ENCODE assay signal across 14 mouse cellular contexts in genomic region chr6:113017500-113018047, GRCm38 (mm10). TPM values are rescaled to one million over a fixed set of nuclear protein-coding genes. Genes with fewer than 3 reads are reported as not detected.
DNase-seq lines count a peak whose midpoint lies in the region; ATAC-seq and TF ChIP-seq lines count a peak whose summit lies in the region.
"Had no signal": no experiment of that assay in that cellular context is flagged by ENCODE, and none has a peak within 500 bp of the region (broad histone marks: within the 10 kb centered on the region; RNA-seq: fewer than 3 reads in every experiment).

No protein-coding gene starts in this region.

- H3K4me3 ChIP-seq in forebrain, embryonic 10.5 days = no peak overlapping the region
- H3K4me3 ChIP-seq in forebrain, embryonic 13.5 days = no peak overlapping the region
- no peak overlapping the region for H3K4me3 ChIP-seq in layer of hippocampus, adult 2 months
- no peak overlapping the region for H3K4me3 ChIP-seq in intestine, embryonic 16.5 days (ENCODE audit: low read length)
- H3K4me3 ChIP-seq in megakaryocyte, embryonic 14.5 days (replicated peaks) = peak overlapping the region; percentile 56
- H3K4me3 ChIP-seq: liver, embryonic 13.5 days had no signal

- no peak overlapping the region for H3K9ac ChIP-seq in forebrain, embryonic 13.5 days
- H3K9ac ChIP-seq in intestine, embryonic 16.5 days (ENCODE audit: low read depth, low read length) = no peak overlapping the region
- H3K9ac ChIP-seq: liver, embryonic 13.5 days had no signal

- peaks cover 47% of the 10 kb centered on the region for H3K4me1 ChIP-seq in forebrain, embryonic 10.5 days
- H3K4me1 ChIP-seq in forebrain, embryonic 13.5 days = peaks cover 35% of the 10 kb centered on the region
- peaks cover 16% of the 10 kb centered on the region; the same call in 1 of the 2 replicates for H3K4me1 ChIP-seq in intestine, embryonic 16.5 days (ENCODE audit: control insufficient read depth, insufficient read depth, low read length)
- peaks cover 27% of the 10 kb centered on the region for H3K4me1 ChIP-seq in megakaryocyte, embryonic 14.5 days
- H3K4me1 ChIP-seq: liver, embryonic 13.5 days had no signal

- no peak for DNase-seq in forebrain, embryonic 10.5 days (ENCODE audit: extremely low spot score, low spot score)
- DNase-seq in layer of hippocampus, adult 2 months (ENCODE audit: low spot score in 2 of 2) = no peak
- no peak for DNase-seq in layer of hippocampus, adult 9-10 months (ENCODE audit: low spot score)
- DNase-seq in urinary bladder, postnatal 10 days (ENCODE audit: low spot score) = no peak
- DNase-seq in ovary, adult 18-20 months (ENCODE audit: low spot score) = no peak
- DNase-seq: cerebellum, postnatal 36 days; heart, postnatal 4 days; layer of hippocampus, postnatal 36 days; liver, embryonic 13.5 days had no signal

- H3K9me3 ChIP-seq in forebrain, embryonic 10.5 days = no peaks in the 10 kb centered on the region
- no peaks in the 10 kb centered on the region for H3K9me3 ChIP-seq in forebrain, embryonic 13.5 days (replicated peaks)
- H3K9me3 ChIP-seq in intestine, embryonic 16.5 days (ENCODE audit: control insufficient read depth, low read length) = no peaks in the 10 kb centered on the region
- no peaks in the 10 kb centered on the region for H3K9me3 ChIP-seq in megakaryocyte, embryonic 14.5 days
- H3K9me3 ChIP-seq: G1E; liver, embryonic 13.5 days had no signal

- 0 out of 2 replicates have a peak, but pooled peaks cover 7% of the 10 kb centered on the region for H3K27me3 ChIP-seq in forebrain, embryonic 10.5 days (ENCODE audit: poor library complexity, severe bottlenecking)
- H3K27me3 ChIP-seq in forebrain, embryonic 13.5 days = no peaks in the 10 kb centered on the region
- no peaks in the 10 kb centered on the region for H3K27me3 ChIP-seq in intestine, embryonic 16.5 days (replicated peaks; ENCODE audit: control insufficient read depth, insufficient read depth, low read length)
- H3K27me3 ChIP-seq in megakaryocyte, embryonic 14.5 days (replicated peaks) = peaks cover 14% of the 10 kb centered on the region

- TF ChIP-seq CTCF in layer of hippocampus, adult 2 months (conservative IDR thresholded peaks at IDR 0.05) = no peak

- 59% methylated on average over 12 of the region's 12 CpGs for WGBS in forebrain, embryonic 10.5 days
- 42% methylated on average over 12 of the region's 12 CpGs for WGBS in forebrain, embryonic 13.5 days
- WGBS in intestine, embryonic 16.5 days = 41% methylated on average over 12 of the region's 12 CpGs

- no peaks in the 10 kb centered on the region for H3K36me3 ChIP-seq in forebrain, embryonic 10.5 days (replicated peaks)
- H3K36me3 ChIP-seq in forebrain, embryonic 13.5 days (ENCODE audit: poor library complexity, severe bottlenecking) = no peaks in the 10 kb centered on the region
- no peaks in the 10 kb centered on the region for H3K36me3 ChIP-seq in intestine, embryonic 16.5 days (ENCODE audit: control insufficient read depth, insufficient read depth, low read length)
- no peaks in the 10 kb centered on the region for H3K36me3 ChIP-seq in megakaryocyte, embryonic 14.5 days (replicated peaks; ENCODE audit: low read length)
- H3K36me3 ChIP-seq: G1E; liver, embryonic 13.5 days had no signal

- peak overlapping the region; percentile 63; the same call in 1 of the 2 replicates for H3K27ac ChIP-seq in forebrain, embryonic 10.5 days
- H3K27ac ChIP-seq in forebrain, embryonic 13.5 days = no peak overlapping the region
- H3K27ac ChIP-seq in layer of hippocampus, adult 2 months = peak overlapping the region; percentile 48; the same call in 1 of the 2 replicates
- H3K27ac ChIP-seq in intestine, embryonic 16.5 days (ENCODE audit: low read length) = no peak overlapping the region
- H3K27ac ChIP-seq: liver, embryonic 13.5 days had no signal

- ATAC-seq in forebrain, embryonic 13.5 days = no peak
- peak; percentile 56 for ATAC-seq in intestine, embryonic 16.5 days
- ATAC-seq: activated CD4-positive, CD25-positive, alpha-beta regulatory T cell, adult 4 months had no signal

- H3K4me2 ChIP-seq in forebrain, embryonic 13.5 days = no peak overlapping the region
- H3K4me2 ChIP-seq in intestine, embryonic 16.5 days (ENCODE audit: low read depth, low read length) = peak overlapping the region; percentile 2; the same call in 1 of the 2 replicates
- H3K4me2 ChIP-seq: liver, embryonic 13.5 days had no signal

RNA-seq across cellular contexts. Expression of gene Thumpd3, which starts 28.5 kb away (rescaled TPM):
- polyA plus RNA-seq in forebrain, embryonic 10.5 days (2016; fragmentation: Nextera tagmentation; extraction: Ambion mirVana) = 75.2 and 81.4 TPM in 2 replicates
- 62.9 and 63.2 TPM in 2 replicates for polyA plus RNA-seq in forebrain, embryonic 13.5 days (2015; fragmentation: Nextera tagmentation; extraction: Ambion mirVana)
- total RNA-seq in layer of hippocampus, adult 2 months (2021) = 10 to 100 TPM; 38.2 to 40.6 TPM
- polyA plus RNA-seq in intestine, embryonic 16.5 days (2015; fragmentation: Nextera tagmentation; extraction: Ambion mirVana) = 57.7 and 63.0 TPM in 2 replicates
- polyA plus RNA-seq in megakaryocyte, embryonic 14.5 days (2012; ENCODE audit: insufficient read depth, low replicate concordance) = 5.0 TPM in 1 of 2 replicates, not detected in the other

RNA-seq across cellular contexts. Expression of gene Setd5, which starts 59.6 kb away (rescaled TPM):
- 72.5 and 77.8 TPM in 2 replicates for polyA plus RNA-seq in forebrain, embryonic 10.5 days (2016; fragmentation: Nextera tagmentation; extraction: Ambion mirVana)
- polyA plus RNA-seq in forebrain, embryonic 13.5 days (2015; fragmentation: Nextera tagmentation; extraction: Ambion mirVana) = 56.9 and 63.3 TPM in 2 replicates
- total RNA-seq in layer of hippocampus, adult 2 months (2021) = 100 to 1,000 TPM; 110 to 113 TPM
- polyA plus RNA-seq in intestine, embryonic 16.5 days (2015; fragmentation: Nextera tagmentation; extraction: Ambion mirVana) = 58.5 and 61.2 TPM in 2 replicates
- polyA plus RNA-seq in megakaryocyte, embryonic 14.5 days (2012; ENCODE audit: insufficient read depth, low replicate concordance) = 5.5 and 15.2 TPM in 2 replicates

Comparison
In these comparisons a context has a peak if more than half of its experiments do, and no peak if none do; other contexts are left out.
1. H3K27ac ChIP-seq: peak in forebrain, embryonic 10.5 days (single experiment) and layer of hippocampus, adult 2 months (single experiment); none in forebrain, embryonic 13.5 days (single experiment) and intestine, embryonic 16.5 days (single experiment).